Mouse (Mus musculus) left cerebral cortex, postnatal 25 days (tissue): ENCODE measurements around the gene Wnk1. TPM values are rescaled to one million over a fixed set of nuclear protein-coding genes. Genes with fewer than 3 reads are reported as not detected.
"Not testable (repeated sequence)": the region's sequence is repeated elsewhere in the genome, so short reads cannot be mapped to it uniquely, and the experiment has no call there.

Source experiments
- DNase-seq, 2 experiments: peaks; one replicate each; pipeline ENCODE4 v3.0.0; 2022; ENCODE audit warnings: low spot score in 2 of 2, mixed read lengths in 1 of 2
- intact Hi-C: fragments of 180-260 bp; cut with DNase I; formaldehyde crosslinking; loops from one replicate; pipeline ENCODE4 v1.15.1; 2025
- total RNA-seq, 2 experiments: library from RNA; stranded (reverse); gene quantifications; 2 replicates each; pipeline ENCODE4 v1.2.3; 2021

Gene Wnk1
- total RNA-seq = 100 to 1,000 TPM; 158 to 176 TPM

- DNase-seq = peak; percentile 97 to 99
- intact Hi-C loops = loop anchor here (1.0 to 5.0 kb wide), 4 partner anchors 36 to 556 kb away; no protein-coding TSS in a partner anchor
Measured at GRCm38 (mm10) chr6:120038366-120039255, at the start of gene Wnk1. Gene Wnk1 (minus strand): TSS chr6:120038672.

DNA sequence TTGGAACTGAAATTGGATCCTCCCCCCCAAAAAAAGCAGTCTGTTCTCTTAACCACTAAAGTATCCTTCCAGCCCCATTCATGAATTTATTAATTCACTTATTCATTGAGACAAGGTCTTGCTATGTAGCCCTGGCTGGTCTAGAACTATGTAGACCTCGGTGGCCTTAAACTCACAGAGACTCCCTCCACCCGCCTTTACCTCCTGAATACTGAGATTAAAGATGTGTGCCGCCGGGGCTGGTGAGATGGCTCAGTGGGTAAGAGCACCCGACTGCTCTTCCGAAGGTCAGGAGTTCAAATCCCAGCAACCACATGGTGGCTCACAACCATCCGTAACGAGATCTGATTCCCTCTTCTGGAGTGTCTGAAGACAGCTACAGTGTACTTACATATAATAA is 48.6 kb upstream of the Wnk1 start:
- DNase-seq, intact Hi-C loops: not testable (repeated sequence)

DNA sequence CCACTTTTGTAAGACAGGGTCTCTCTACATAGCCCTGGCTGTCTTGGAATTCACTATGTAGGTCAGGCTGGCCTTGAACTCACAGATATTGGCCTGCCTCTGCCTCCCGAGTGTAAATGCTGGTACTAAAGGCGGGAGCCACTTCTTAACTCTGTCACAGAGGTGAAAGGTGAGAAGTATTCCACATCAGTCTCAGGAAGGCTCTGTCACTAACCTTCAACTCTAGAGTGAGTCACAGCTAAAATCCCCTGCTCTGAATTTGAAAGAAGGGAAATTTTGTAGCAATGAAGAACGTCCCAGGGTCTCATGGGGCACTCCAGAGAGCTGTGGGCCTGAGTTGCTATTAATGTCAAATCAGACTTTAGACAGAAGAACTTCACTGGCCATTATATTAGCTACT is 47.4 kb upstream of the Wnk1 start:
- intact Hi-C loops = no loop called here
- DNase-seq = no peak

DNA sequence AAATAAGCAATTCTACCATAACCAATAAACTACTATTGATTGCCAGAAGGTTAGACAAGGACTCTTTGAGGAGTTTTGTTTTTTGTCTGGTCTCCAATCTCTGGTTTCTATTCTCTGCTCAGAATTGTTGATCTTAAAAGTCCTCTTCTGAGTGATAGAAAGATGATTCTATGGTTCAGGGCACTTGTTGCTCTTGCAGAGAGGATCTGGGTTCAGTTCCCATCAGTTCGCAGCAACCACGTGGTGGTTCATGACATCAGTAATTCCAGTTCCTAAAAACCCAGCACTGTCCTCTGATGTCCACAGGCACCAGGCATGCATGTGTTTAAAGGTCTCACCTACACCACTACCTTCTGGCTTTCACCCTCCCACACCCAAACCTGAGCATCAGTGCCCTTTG is 46.5 kb upstream of the Wnk1 start:
- DNase-seq = no peak
- intact Hi-C loops = no loop called here

DNA sequence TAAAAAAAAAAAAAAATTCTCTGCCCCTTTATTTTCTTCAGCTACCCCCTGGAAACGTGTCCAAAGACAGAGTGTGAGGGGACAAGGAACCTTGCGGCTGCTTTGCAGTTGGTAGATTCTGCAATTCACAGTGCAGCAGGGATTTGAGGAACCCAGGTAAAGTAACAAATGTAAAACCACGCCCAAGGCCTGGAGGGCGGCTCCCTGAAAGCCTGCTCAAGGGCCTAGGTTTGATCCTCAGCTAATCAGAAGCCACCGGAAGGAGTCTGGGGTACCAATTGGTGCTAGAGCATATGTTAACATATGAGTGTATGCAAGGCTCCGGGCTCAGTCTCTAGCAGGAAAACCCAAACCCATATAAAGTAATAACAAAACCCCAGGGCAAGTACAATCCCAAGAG is 45.0 kb upstream of the Wnk1 start:
- intact Hi-C loops = no loop called here
- no peak for DNase-seq

DNA sequence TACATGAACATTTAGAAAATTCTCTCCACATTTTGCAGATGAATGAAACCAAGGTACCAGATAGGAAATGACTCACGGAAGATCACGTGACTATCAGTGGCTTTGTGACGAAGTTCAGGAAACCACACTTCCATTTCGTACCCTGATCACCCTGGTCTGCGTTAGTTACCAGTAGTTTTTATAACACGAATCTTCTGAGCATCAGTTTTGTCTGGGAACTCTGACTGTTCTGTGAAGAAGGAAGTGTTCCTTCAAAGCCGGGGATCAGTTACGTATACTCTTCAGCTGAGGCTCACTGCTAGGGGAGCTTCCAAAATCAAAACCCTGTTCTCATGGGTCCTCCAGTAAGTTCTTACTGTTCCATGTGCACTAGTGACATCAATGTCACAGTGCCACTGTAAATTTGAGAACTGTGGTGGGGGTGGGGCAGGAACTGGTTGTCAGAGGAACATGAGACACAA is 44.5 kb upstream of the Wnk1 start:
- no peak for DNase-seq
- intact Hi-C loops = no loop called here

GRCm38 (mm10) chr6:120082251-120082950 is 43.9 kb upstream of the Wnk1 start:
- intact Hi-C loops = no loop called here
- DNase-seq = no peak

GRCm38 (mm10) chr6:120081516-120081915 is 43.0 kb upstream of the Wnk1 start:
- intact Hi-C loops = no loop called here
- DNase-seq = no peak

DNA sequence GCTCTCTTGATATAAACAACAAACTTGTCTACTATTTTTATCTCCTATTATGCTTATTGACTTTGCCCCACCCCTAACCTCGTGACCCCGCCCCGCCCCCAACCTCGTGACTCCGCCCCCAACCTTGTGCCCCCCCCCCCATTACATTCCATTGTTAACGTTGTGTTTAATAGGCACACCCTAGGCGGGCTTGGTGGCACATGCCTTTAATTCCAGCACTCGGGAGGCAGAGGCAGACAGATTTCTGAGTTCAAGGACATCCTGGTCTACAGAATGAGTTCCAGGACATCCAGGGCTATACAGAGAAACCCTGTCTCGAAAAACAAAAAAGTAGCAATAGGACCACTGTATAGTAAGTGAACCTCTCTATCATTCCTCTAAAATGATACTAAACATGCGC is 41.1 kb upstream of the Wnk1 start:
- intact Hi-C loops = no loop called here
- DNase-seq = no peak

GRCm38 (mm10) chr6:120076619-120077450 is 38.4 kb upstream of the Wnk1 start:
- no peak for DNase-seq
- intact Hi-C loops = no loop called here

GRCm38 (mm10) chr6:120072630-120073029 is 34.2 kb upstream of the Wnk1 start:
- intact Hi-C loops = no loop called here
- DNase-seq = no peak

GRCm38 (mm10) chr6:120069546-120069945 is 31.1 kb upstream of the Wnk1 start:
- no peak for DNase-seq
- intact Hi-C loops = no loop called here

DNA sequence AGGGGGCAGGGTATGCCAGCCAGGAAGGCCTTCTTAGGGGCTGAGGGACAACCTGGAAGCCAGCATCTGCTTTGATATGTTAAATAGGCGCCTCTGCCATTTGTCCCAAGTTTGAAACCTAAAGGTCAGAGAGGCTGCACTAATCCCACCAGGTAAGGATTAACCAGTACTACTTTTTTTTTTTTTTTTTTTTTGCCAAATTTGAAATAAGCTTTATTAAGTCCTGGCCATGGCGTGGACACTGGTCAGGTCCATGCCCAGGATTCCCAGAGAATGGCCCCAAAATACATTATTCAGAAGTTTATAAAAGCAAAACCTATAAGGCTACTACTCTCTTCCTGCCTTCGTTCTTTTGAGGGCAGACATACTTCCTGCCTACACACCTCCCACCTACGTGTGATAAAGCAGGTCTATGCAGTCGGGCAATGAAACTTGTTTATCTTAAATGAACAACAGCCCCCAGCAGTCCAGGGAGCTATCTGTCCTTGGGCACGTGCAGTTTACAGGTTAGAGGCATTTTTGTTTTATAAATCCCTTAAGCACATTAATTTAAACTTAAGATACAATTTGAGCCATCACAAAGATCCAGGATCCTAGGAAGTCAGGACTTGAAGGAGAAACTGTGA is 27.2 kb upstream of the Wnk1 start:
- DNase-seq = no peak
- intact Hi-C loops = no loop called here

DNA sequence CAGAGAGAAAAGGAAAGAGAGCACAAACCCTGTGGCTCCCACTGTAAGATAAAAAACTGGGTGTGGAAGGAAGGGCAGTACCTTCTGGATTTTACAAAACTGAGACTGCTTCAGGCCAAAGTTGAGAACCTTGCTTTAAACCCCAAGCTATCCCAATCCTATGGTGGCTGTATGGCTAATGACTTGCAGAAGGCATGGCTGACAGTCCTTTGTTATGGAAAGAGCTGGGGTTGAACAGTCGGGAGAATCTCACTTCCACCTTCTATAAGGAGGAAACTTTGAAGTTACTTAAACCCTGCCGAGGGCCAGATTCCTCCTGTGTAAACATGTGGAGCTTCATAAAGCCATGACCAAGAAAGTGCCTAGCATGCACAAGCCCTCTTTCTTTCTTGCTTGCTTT is 26.2 kb upstream of the Wnk1 start:
- DNase-seq = no peak
- intact Hi-C loops = no loop called here

DNA sequence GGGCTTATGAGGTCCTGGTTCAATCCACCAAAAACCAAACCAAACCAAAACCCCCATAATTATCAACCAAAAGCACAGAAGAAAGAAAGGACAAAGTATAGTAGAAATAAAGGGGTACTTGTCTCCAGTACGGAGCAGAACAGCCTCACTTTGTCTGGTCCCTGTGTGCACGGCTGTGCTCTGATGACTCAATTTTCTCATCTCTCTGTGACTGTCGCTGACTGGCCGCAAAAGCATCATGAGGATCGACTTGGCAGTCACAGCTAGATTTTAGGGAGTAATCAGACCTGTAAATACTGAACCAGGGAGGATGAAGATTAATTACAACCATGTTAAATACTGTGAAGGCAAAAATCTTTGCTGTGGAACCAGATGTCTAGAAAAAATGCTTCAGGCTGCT is 24.5 kb upstream of the Wnk1 start:
- intact Hi-C loops = no loop called here
- DNase-seq = peak in 1 of 2 experiments; percentile 35

- no peak for DNase-seq
- intact Hi-C loops = no loop called here
Measured at GRCm38 (mm10) chr6:120055666-120056540, 17.4 kb upstream of the Wnk1 start.

DNA sequence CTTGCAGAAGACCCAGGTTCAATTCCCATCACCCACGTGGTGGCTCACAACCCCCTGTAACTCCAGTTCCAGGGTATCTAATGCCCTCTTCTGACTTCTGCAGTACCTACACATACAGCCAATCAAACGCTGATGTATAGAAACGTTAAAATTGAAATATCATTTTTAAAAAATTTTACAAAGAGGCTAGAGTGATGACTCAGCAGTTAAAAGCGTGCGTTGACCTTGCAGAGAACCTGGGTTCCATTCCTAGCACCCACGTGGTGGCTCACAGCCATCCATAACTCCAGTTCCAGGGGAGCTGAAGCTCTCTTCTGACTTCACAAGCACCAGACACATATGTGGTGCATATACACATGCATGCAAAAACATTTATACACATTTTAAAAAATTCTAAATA is 15.9 kb upstream of the Wnk1 start:
- intact Hi-C loops = no loop called here
- DNase-seq = no peak

DNA sequence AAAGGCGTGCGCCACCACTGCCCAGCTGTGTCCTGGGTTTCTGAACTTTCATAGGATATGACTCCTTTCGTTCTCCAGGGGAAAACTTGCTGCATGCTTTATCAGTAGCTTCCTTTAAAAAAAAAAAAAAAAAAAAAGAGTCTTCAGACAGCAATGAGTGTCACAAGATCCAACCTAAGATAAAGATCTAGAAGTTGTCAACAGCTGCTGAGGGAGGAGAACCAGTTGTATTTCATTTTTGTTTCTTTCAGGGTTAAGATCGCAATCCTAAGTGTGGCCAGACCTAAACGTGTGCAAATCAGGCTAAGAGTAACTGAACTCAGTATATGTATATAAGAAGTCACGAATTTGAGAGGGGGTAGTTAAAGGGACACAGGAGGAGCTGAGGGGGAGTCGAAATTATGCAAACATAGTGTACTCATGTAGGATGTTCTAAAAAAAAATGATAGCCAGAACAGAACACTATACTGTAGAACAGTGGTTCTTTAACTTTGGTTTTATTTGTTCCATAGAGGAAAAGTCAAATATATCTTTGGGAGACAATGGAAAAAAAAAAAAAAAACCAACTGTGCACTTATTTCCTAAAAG is 9.3 kb upstream of the Wnk1 start:
- intact Hi-C loops = loop anchor here (1.0 to 2.0 kb wide), 2 partner anchors 51 to 62 kb away; no protein-coding TSS in a partner anchor
- peak in 1 of 2 experiments; percentile 69 for DNase-seq
